In the genomic region with DNA sequence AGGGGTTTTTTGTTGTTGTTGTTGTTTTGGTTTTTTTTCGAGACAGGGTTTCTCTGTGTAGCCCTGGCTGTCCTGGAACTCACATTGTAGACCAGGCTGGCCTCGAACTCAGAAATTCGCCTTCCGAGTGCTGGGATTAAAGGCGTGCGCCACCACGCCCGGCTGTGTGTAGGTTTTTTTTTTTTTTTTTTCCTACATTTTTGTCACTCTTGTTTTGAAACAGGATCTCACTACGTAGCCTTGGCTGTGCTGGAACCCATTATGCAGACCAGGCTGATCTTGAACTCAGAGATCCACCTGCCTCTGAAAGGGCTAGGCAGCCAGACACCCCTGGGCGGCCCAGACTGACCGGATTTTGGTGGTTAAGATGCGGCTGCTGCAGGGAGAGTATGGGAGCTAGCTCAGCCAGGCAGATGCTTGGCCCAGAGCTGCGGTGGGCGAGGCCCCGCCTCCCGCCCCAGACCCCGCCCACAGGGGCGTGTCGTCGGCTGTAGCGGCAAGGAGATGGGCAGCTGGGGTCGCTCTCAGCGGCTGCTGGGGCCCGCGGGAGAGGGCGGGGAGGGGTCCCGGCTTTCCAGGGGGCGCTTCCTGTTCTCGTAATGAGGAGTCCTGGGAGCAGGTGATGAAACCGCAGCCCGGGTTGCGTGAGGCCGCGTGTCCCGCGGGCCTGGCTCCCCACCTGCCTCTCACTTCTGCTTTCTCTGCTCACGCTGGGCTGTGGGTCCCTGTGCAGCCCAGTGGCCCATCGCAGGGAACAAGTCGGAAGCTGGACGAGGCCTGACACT, we compare ENCODE assay signal across 8 mouse cellular contexts. TPM values are rescaled to one million over a fixed set of nuclear protein-coding genes. Genes with fewer than 3 reads are reported as not detected.
A peak's percentile ranks its signal among the peaks of the same experiment; 100 is the strongest.
DNase-seq lines count a peak whose midpoint lies in the region; ATAC-seq lines count a peak whose summit lies in the region.

No protein-coding gene starts in this region.

- peak; percentile 76 for ATAC-seq in erythroblast, adult 5-6 weeks (replicated peaks; ENCODE audit: low FRiP score, poor library complexity, severe bottlenecking)
- peak; percentile 82 for ATAC-seq in heart, embryonic 12.5 days (ENCODE audit: insufficient number of reproducible peaks, low FRiP score)
- peak; percentile 94 for ATAC-seq in kidney, embryonic 16.5 days (ENCODE audit: low FRiP score, low TSS enrichment)
- ATAC-seq in neural tube, embryonic 15.5 days (ENCODE audit: low FRiP score): peak; percentile 94

- no peaks in the 10 kb centered on the region for H3K9me3 ChIP-seq in heart, embryonic 12.5 days (replicated peaks)
- H3K9me3 ChIP-seq in kidney, embryonic 16.5 days (ENCODE audit: low read length): no peaks in the 10 kb centered on the region
- no peaks in the 10 kb centered on the region for H3K9me3 ChIP-seq in neural tube, embryonic 15.5 days (replicated peaks)

- no peaks in the 10 kb centered on the region for H3K4me1 ChIP-seq in heart, embryonic 12.5 days (replicated peaks)
- peaks cover 4% of the 10 kb centered on the region; the same call in 1 of the 2 replicates for H3K4me1 ChIP-seq in kidney, embryonic 16.5 days (ENCODE audit: insufficient read depth, low read length)
- H3K4me1 ChIP-seq in neural tube, embryonic 15.5 days: peaks cover 13% of the 10 kb centered on the region

- peaks cover 45% of the 10 kb centered on the region for H3K27me3 ChIP-seq in heart, embryonic 12.5 days (replicated peaks)
- H3K27me3 ChIP-seq in kidney, embryonic 16.5 days (ENCODE audit: insufficient read depth, low read length): 0 out of 2 replicates have a peak, but pooled peaks cover 3% of the 10 kb centered on the region
- peaks cover 3% of the 10 kb centered on the region; the same call in 1 of the 2 replicates for H3K27me3 ChIP-seq in neural tube, embryonic 15.5 days (replicated peaks)

- H3K36me3 ChIP-seq in heart, embryonic 12.5 days: no peaks in the 10 kb centered on the region
- H3K36me3 ChIP-seq in kidney, embryonic 16.5 days (ENCODE audit: insufficient read depth, low read length): no peaks in the 10 kb centered on the region
- H3K36me3 ChIP-seq in neural tube, embryonic 15.5 days: no peaks in the 10 kb centered on the region

- WGBS in heart, embryonic 12.5 days: 12% methylated on average over 39 of the region's 40 CpGs
- 11% methylated on average over 39 of the region's 40 CpGs for WGBS in kidney, embryonic 16.5 days
- 15% methylated on average over 34 of the region's 40 CpGs for WGBS in neural tube, embryonic 15.5 days

- DNase-seq in CD4-positive, CD25-positive, alpha-beta regulatory T cell, adult 2 months (ENCODE audit: low read depth, low spot score): peak; percentile 91
- peak; percentile 72 for DNase-seq in adrenal gland, postnatal 25 days
- DNase-seq in lung, adult 18-20 months: peak; percentile 55 to 65
- peak; percentile 89 for DNase-seq in testis, postnatal 10 days (ENCODE audit: low spot score)

- peak overlapping the region; percentile 87 for H3K4me2 ChIP-seq in heart, embryonic 12.5 days
- H3K4me2 ChIP-seq in kidney, embryonic 16.5 days (replicated peaks; ENCODE audit: low read depth, low read length): peak overlapping the region; percentile 84
- peak overlapping the region; percentile 89 for H3K4me2 ChIP-seq in neural tube, embryonic 15.5 days

- H3K27ac ChIP-seq in heart, embryonic 12.5 days (ENCODE audit: poor library complexity, severe bottlenecking): no peak overlapping the region
- H3K27ac ChIP-seq in kidney, embryonic 16.5 days (ENCODE audit: low read length): no peak overlapping the region
- 0 out of 2 replicates have a peak overlapping the region, but pooled peaks have one; percentile 37 for H3K27ac ChIP-seq in neural tube, embryonic 15.5 days (replicated peaks)

- peak overlapping the region; percentile 54 for H3K9ac ChIP-seq in heart, embryonic 12.5 days
- H3K9ac ChIP-seq in kidney, embryonic 16.5 days (replicated peaks; ENCODE audit: low read length): peak overlapping the region; percentile 62
- H3K9ac ChIP-seq in neural tube, embryonic 15.5 days (replicated peaks): peak overlapping the region; percentile 71

- peak overlapping the region; percentile 59 for H3K4me3 ChIP-seq in heart, embryonic 12.5 days
- H3K4me3 ChIP-seq in kidney, embryonic 16.5 days (ENCODE audit: low read length): peak overlapping the region; percentile 54
- H3K4me3 ChIP-seq in neural tube, embryonic 15.5 days (replicated peaks): peak overlapping the region; percentile 59

RNA-seq across cellular contexts. Expression of a gene that starts 13.9 kb away (rescaled TPM):
- 55.6 and 76.6 TPM in 2 replicates for total RNA-seq in adrenal gland, postnatal 25 days (2021)
- 4.0 and 8.1 TPM in 2 replicates for total RNA-seq in erythroblast, adult 5-6 weeks (2015; ENCODE audit: low replicate concordance)
- 4.5 and 4.9 TPM in 2 replicates for total RNA-seq in erythroblast, adult 5-6 weeks (2017; ENCODE audit: low replicate concordance)
- 98.0 and 100 TPM in 2 replicates for polyA plus RNA-seq in heart, embryonic 12.5 days (2016; fragmentation: Nextera tagmentation; extraction: Ambion mirVana)
- polyA plus RNA-seq in kidney, embryonic 16.5 days (2015; fragmentation: Nextera tagmentation; extraction: Ambion mirVana): 81.7 and 87.8 TPM in 2 replicates
- 51.1 and 54.0 TPM in 2 replicates for polyA plus RNA-seq in neural tube, embryonic 15.5 days (2015; fragmentation: Nextera tagmentation; extraction: Ambion mirVana)

RNA-seq across cellular contexts. Expression of a gene that starts 18.8 kb away (rescaled TPM):
- total RNA-seq in adrenal gland, postnatal 25 days (2021): 0.79 TPM in 1 of 2 replicates, not detected in the other
- not detected in 2 replicates for total RNA-seq in erythroblast, adult 5-6 weeks (2015; ENCODE audit: low replicate concordance)
- total RNA-seq in erythroblast, adult 5-6 weeks (2017; ENCODE audit: low replicate concordance): not detected in 2 replicates
- not detected in 2 replicates for polyA plus RNA-seq in heart, embryonic 12.5 days (2016; fragmentation: Nextera tagmentation; extraction: Ambion mirVana)
- 0.24 and 0.49 TPM in 2 replicates for polyA plus RNA-seq in kidney, embryonic 16.5 days (2015; fragmentation: Nextera tagmentation; extraction: Ambion mirVana)
- 1.4 and 1.5 TPM in 2 replicates for polyA plus RNA-seq in neural tube, embryonic 15.5 days (2015; fragmentation: Nextera tagmentation; extraction: Ambion mirVana)

RNA-seq across cellular contexts. Expression of a gene that starts 19.0 kb away (rescaled TPM):
- total RNA-seq in adrenal gland, postnatal 25 days (2021): 70.3 and 71.8 TPM in 2 replicates
- total RNA-seq in erythroblast, adult 5-6 weeks (2015; ENCODE audit: low replicate concordance): 2.1 and 16.7 TPM in 2 replicates
- total RNA-seq in erythroblast, adult 5-6 weeks (2017; ENCODE audit: low replicate concordance): 15.5 and 30.7 TPM in 2 replicates
- 30.3 and 38.1 TPM in 2 replicates for polyA plus RNA-seq in heart, embryonic 12.5 days (2016; fragmentation: Nextera tagmentation; extraction: Ambion mirVana)
- 58.3 and 58.6 TPM in 2 replicates for polyA plus RNA-seq in kidney, embryonic 16.5 days (2015; fragmentation: Nextera tagmentation; extraction: Ambion mirVana)
- 60.8 and 62.6 TPM in 2 replicates for polyA plus RNA-seq in neural tube, embryonic 15.5 days (2015; fragmentation: Nextera tagmentation; extraction: Ambion mirVana)

RNA-seq across cellular contexts. Expression of a gene that starts 19.3 kb away (rescaled TPM):
- total RNA-seq in adrenal gland, postnatal 25 days (2021): 14.6 and 17.6 TPM in 2 replicates
- 8.1 and 16.3 TPM in 2 replicates for total RNA-seq in erythroblast, adult 5-6 weeks (2015; ENCODE audit: low replicate concordance)
- 9.7 and 10.2 TPM in 2 replicates for total RNA-seq in erythroblast, adult 5-6 weeks (2017; ENCODE audit: low replicate concordance)
- polyA plus RNA-seq in heart, embryonic 12.5 days (2016; fragmentation: Nextera tagmentation; extraction: Ambion mirVana): 17.7 and 18.7 TPM in 2 replicates
- 20.4 and 21.7 TPM in 2 replicates for polyA plus RNA-seq in kidney, embryonic 16.5 days (2015; fragmentation: Nextera tagmentation; extraction: Ambion mirVana)
- 12.3 and 14.6 TPM in 2 replicates for polyA plus RNA-seq in neural tube, embryonic 15.5 days (2015; fragmentation: Nextera tagmentation; extraction: Ambion mirVana)

RNA-seq across cellular contexts. Expression of a gene that starts 27.1 kb away (rescaled TPM):
- total RNA-seq in adrenal gland, postnatal 25 days (2021): 21.1 and 21.3 TPM in 2 replicates
- 4.8 and 5.4 TPM in 2 replicates for total RNA-seq in erythroblast, adult 5-6 weeks (2015; ENCODE audit: low replicate concordance)
- total RNA-seq in erythroblast, adult 5-6 weeks (2017; ENCODE audit: low replicate concordance): 1.4 and 1.5 TPM in 2 replicates
- polyA plus RNA-seq in heart, embryonic 12.5 days (2016; fragmentation: Nextera tagmentation; extraction: Ambion mirVana): 28.5 and 29.1 TPM in 2 replicates
- polyA plus RNA-seq in kidney, embryonic 16.5 days (2015; fragmentation: Nextera tagmentation; extraction: Ambion mirVana): 32.2 and 35.2 TPM in 2 replicates
- 47.2 and 49.0 TPM in 2 replicates for polyA plus RNA-seq in neural tube, embryonic 15.5 days (2015; fragmentation: Nextera tagmentation; extraction: Ambion mirVana)
